Mouse (Mus musculus) cortical plate, adult 2 months (tissue): ENCODE measurements around the gene Rad18.

ENCODE experiments used
- CTCF ChIP-seq: fragments of 200-500 bp; IDR thresholded peaks from 2 replicates; pipeline ENCODE4 v1.5.1; 2011; ENCODE audit warnings: mild to moderate bottlenecking, control low read depth, low read length; ENCODE audit not compliant: insufficient read depth; ENCODE audit errors: extremely low read depth
- POLR2A ChIP-seq: fragments of 200-500 bp; IDR thresholded peaks from 2 replicates; pipeline ENCODE4 v1.6.1; 2011; ENCODE audit warnings: mild to moderate bottlenecking, low read length, control low read depth; ENCODE audit not compliant: insufficient read depth; ENCODE audit errors: extremely low read depth

DNA sequence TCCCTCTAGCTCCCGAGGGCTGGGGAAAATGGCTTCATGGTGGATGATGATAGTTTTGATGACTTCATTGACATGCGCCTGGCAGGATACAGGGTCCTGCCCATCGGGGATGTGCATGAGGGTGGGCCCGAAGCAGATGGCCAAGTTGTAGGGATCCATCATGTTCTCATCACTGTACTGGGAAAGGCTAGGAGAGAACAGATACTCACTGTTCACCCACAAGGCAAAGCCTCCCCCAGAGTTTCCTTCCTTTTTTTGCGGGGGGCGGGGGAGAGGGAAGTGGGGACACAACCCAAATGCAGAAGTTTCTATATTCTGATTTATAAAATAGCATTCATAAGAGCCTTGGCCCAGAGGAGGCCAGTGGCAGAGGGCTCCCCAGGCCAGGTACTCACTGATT lies 42.4 kb upstream of the Rad18 start:
- TF ChIP-seq CTCF = no peak
- TF ChIP-seq POLR2A = no peak
